Mouse (Mus musculus): ENCODE measurements around the gene Kcnn1.
A peak's percentile ranks its signal among the peaks of the same experiment; 100 is the strongest.

Kcnn1 gene

DNA sequence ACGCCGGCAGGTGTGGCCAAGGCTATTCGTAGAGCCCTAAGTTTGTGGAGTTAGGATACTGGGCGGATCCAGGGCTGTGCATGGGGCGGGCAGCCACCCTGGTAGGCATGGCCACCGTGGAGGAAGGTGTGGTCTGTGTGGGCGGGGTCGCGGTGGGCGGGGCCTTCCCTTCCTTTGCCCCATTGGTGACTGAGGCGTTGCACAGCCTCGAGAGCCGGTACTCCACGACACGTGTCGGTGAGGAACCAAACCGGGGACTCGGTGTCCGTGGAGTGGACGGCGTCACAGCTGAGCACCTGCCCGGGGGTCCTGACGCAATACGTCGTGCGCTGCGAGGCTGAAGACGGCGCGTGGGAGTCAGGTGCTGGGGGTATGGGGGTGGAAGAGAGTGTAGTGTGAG, 46.4 kb downstream of the Kcnn1 start:
- no peak for DNase-seq (ENCODE audit: low read depth, low spot score)

DNA sequence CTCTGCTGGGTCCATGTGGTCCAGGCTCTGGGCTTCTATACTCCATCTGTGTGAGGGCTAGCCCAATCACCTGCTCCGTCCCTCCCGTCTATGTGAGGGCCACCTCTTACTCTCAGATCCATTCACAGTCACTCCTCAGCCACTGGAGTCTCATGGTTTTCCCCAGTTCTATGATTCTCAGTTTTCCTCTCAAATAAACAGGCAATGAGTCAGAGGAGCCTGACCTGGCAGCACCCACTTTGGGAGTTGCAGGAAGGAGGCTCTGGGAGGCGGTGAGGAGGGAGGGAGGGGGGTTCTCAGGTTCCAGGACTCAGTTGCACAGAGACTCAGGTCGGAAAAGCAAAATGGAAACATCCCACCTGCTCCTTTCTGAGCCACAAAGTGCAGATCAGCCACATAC, 50.2 kb downstream of the Kcnn1 start:
- no peak for DNase-seq (ENCODE audit: low read depth, low spot score)

DNA sequence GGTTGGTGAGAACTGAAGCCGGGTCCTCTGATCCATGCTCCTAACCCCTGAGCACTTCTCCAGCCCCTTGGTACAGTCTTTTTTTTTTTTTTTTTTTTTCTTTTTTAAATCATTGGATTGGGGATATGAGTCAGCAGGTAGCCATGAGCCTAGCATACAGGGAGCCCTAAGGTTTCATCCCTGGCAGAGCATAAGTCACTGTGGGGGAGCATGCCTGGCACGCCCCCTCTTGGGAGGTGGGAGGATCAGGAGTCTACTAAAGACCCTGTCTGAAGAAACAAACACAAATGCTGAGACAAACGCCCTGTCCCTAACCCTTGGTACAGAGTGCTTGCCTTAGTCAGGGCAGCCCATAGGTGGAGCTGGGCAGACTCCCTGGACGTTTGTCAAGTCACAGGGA, 51.0 kb downstream of the Kcnn1 start:
- no peak for DNase-seq (ENCODE audit: low read depth, low spot score)

DNA sequence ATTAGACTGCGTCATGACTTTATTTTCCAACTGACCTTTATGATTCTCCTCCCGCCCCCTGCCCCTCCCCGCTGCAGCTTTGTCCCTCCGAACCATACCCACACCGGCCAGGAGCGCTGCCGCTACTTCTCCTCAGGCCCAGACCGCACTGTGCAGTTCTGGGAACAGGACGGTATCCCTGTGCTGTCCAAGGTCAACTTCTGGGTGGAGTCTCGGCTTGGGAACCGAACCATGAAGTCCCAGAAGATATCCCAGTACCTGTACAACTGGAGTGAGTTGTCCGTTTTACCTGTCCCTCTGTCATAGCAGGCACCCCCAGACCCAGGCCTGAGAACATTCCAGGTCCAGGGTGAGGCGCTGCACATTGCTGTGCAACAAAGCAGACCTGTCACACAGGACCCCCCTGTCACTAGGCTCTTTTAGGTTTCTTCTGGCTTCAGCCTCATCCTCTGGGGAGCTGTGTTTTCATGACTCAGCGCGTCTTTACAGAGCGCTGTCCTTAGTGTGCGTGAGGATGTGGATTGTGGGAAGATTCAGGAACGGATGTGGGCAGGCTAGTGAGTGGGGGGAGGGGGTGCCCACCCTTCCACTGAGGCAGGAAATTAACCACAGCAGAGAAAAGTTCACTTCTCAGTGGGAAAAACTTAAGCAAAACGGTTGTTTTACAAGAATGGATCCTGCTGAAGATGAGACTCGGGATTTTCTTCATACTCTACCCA, 51.9 kb downstream of the Kcnn1 start:
- no peak for DNase-seq (ENCODE audit: low read depth, low spot score)

DNA sequence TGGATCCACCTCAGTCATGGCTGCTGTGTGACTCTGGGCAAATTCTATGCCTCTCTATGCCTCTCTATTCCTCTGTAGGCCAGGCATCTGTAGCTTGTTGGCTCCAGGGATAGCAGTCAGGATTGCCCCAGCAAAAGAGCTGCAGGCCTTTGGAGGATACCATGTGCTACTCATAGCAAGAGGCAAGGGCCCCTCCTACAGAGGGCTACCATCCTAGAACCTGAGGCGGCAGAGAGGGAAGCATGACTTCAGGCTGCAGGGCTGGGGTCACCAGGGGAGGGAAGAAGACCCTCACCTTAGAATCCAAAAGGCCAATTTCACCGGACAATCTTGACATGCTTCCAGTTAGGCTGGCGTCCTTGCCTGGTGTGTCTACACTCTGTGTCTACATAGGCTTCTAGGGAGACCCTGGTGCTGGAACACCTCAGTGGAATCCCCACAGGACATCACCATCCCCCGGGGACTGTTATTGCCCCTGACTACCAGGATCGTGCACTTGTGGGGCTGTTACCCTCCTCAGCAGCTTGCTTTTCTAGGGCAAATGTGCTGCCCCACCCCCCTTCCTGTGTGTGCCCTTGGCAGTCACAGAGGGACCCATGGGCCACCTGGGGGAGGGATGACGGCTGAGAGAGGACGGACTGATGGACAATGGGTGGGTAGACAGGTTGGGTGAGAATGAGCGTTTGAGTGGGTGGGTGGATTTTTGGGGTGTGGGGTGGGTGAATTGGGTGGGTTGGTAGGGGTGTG, 53.9 kb downstream of the Kcnn1 start:
- no peak for DNase-seq (ENCODE audit: low read depth, low spot score)

DNA sequence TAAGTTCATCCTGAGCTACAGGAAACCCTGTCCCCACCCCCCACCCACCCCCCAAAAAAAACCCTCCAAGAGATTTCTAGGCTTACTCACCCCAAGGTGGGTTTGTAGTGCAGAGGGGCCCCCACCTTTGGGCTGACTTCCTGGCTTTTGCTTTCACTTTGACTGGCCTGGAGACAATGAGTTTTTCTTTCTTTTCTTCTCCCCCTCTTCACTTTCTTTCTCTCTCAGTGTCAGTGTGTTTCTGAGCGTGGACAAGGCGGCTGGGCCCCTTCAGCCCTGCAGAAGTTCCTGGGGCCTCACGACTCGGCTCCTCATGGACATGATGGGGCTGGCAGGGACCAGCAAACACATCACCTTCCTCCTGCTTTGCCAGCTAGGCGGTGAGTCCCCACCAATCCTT, 54.8 kb downstream of the Kcnn1 start, which contains the start of gene Il12rb1:
Gene Il12rb1 (plus strand): TSS at position 211 of the 400 bp plus-strand sequence.
- DNase-seq (ENCODE audit: low read depth, low spot score): no peak

DNA sequence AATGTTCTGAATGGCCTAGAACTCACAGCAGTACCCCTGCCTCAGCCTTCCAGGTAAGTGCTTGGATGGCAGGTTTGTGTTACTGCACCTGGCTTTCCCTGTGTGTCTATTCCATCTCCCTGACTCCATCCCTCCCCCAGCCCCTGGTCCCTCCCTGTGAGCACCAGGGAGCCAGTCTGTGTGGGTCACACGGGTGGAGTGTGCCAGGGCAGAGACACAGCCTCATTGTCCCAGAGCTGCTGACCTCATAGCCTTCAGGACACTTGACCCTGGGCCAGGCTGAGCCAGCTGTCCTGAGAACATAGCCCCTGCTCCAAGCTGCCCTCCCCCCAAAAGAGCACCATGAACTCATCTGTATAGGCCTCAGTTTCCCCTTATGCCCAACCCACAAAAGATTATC, 55.8 kb downstream of the Kcnn1 start:
- no peak for DNase-seq (ENCODE audit: low read depth, low spot score)

DNA sequence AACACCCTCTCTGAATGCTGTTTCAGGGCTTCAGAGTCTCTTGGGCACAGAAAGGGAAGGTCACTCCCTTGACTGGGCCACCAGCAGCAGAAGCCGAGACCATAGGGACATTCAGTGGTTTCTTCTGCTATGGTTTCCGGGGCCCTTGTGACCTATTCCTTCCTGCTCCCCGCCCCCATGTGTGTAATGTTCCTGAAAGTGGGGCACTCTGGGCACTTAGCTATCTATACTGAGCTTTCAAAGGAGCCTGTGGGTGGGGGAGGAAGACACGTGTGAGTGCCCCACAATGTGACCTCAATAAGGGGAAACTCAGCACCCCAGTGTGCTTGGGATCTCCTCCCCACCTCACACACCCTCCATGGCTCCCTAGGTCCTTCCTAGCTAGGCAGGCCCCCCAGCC, 56.5 kb downstream of the Kcnn1 start:
- no peak for DNase-seq (ENCODE audit: low read depth, low spot score)

DNA sequence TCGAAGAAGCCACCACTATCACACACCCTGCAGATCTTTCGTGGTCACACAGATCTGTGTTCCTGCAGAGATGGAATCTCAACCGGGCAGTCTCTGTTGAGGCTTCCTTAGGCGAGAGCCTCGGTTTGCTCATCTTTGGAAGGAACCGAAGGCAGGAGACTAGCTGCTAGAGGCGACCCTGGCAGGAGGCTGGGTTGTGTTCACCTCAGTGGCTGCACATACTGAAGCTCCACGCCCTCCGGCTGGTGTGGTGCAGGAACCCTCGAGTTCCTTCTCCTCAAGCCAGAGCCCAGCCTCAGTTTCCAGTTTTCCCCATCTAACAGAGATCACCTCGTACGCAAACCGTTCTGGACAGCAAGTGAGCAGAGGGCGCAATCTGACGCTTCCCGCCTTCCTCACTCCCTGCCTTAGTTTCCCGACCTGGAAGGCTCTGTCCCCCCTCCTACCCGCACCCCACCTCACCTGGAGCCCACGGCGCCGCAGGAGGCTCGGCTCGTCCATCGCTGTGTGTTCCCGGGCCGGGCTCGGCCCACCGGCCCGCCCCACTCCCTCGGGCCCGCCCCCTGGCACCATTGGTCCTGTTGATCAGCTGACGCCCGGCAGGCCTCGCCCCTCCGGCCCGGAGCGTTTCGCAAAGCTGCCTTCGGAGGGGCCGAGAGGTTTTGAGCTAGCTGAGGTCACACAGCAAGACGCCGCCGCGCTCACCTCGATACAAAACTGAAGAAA, 58.4 kb downstream of the Kcnn1 start, which contains the start of gene Mast3:
Gene Mast3 (minus strand): TSS at position 574 of the 726 bp plus-strand sequence.
- DNase-seq (ENCODE audit: low read depth, low spot score): peak; percentile 75

DNA sequence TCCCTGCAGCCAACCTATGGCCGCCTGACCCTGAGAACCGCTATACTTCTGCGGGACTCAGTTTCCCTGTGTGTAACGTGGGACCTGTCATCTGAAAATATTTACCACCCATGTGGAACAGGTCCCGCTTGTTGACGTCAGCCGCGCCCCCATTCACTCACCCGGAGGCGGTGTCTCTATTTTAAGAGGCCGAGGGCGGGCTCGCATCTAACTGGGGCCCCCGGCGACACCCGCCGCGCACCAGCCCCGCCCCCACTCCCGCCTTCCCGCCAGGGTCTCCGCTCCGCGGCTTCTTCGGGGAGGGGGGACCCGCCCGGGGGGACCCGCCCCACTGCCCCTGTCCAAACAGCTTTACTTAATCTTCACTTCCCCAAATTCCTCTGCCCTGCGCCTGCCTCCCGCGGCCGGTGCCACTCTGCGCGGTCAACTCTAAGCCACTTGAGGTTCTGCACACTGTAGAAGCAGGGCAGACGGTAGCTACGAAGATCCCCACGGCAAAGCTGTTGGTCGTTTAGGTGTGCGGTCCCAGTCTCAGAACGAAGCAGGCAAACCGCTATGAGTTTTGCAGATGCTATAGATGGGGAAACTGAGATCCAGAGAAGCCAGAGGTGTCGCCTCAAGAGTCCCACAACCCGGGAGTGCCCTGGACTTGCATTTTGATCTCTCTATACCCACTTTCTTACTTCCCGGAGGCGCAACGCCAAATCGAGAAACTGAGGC, 59.1 kb downstream of the Kcnn1 start:
- DNase-seq (ENCODE audit: low read depth, low spot score): no peak

DNA sequence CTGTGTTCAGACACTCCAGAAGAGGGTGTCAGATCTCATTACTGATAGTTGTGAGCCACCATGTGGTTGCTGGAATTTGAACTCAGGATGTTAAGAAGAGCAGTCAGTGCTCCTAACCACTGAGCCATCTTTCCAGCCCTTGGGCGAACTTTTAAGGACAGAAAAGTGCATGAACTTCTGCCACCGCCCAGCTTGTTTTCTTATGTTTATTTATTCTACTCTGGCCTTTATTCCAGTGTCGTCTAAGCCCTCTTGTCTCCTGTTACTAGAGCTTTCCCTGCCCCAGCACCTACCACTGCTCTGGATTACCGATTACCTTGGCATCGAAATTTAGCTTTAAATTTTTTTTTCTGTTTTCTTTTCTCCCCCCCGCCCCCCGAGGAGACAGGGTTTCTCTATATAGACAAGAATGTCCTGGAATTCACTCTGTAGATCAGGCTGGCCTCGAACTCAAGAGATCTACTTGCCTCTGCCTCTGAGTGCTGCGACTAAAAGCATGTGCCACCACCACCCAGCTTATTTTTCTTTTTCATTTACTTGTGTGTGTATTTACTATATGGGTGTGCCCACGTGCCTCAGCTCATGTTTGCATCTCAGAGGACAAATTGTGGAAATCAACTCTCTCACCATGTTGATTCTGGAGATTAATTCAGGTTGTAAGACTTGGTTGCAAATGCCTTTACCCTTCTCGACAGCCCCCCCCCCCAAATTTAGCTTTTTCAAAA, 60.1 kb downstream of the Kcnn1 start:
- no peak for DNase-seq (ENCODE audit: low read depth, low spot score)

DNA sequence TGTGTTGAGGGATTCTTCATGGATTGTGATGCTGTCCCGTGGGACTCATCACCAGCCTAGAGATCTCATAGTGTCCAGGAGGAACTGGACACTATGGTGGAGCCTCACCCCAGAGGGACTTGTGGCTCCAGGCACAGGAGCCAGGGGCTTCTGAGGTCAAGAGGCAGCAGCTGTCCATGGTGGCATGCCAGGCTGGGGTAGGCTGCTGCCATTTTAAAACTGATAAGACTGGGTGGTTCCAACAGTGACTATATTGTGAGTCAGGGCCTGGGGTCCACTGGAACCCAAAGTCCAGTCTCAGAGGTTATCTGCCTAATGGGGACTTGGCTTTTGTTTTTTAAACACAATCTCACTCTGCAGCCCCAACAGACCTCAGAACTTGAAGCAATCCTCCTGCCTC, 61.2 kb downstream of the Kcnn1 start:
- no peak for DNase-seq (ENCODE audit: low read depth, low spot score)

DNA sequence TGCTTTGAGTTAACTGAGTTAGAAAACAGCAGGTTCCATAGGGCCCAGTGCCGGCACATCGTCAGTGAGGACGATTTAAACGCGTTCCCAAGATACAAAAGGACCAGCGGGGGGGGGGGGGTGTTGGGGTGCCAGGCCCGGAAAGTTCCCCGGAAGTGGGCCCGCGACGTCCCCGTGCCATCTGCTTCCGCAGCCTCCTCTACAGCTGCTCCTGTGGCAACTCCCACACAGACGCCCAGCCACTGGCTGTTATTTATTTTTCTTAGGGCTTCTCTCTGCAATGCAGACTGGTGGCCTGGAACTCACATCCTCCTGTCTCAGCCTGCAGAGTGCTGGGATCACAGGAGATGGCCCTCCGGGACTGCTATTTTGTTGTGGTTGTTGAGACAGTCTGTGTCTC, 61.9 kb downstream of the Kcnn1 start:
- no peak for DNase-seq (ENCODE audit: low read depth, low spot score)

DNA sequence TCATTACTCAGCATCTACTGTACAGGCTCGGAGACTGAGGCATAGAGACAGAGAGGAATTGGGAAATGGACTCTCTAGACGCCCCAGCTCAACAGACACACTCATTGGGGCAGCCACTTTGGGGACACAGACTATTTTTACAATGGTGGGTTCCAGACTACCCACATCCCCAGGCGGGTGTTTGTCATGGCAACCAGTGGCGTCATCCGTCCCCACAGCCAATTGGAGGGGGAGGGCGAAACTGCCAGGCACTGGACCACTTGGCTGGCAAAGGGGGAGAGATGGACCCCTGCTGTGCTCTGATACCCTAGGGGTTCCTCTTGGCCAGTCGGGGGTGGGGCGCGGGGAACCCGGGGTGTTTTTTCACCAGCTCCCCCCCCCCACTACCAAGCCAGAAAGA, 62.4 kb downstream of the Kcnn1 start:
- no peak for DNase-seq (ENCODE audit: low read depth, low spot score)

DNA sequence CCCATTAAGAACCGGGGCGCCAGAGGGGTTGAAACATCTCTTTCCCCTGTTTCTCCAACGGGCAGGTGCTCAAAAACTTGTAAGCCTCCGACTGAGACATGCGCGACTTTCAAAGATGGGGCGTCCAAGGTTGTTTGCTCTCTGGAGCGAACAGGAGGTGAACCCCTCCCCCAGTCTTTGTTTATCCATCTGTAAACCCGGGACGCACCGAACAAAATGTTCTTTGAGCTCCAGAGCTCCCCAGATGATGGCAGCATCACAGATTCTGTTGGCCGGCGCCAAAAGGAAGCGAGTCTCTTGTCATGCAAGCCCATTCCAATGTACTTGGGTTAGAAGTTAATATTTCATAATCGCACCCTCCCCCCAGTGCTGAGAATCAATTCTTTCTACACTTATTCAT, 64.8 kb downstream of the Kcnn1 start:
- no peak for DNase-seq (ENCODE audit: low read depth, low spot score)

DNA sequence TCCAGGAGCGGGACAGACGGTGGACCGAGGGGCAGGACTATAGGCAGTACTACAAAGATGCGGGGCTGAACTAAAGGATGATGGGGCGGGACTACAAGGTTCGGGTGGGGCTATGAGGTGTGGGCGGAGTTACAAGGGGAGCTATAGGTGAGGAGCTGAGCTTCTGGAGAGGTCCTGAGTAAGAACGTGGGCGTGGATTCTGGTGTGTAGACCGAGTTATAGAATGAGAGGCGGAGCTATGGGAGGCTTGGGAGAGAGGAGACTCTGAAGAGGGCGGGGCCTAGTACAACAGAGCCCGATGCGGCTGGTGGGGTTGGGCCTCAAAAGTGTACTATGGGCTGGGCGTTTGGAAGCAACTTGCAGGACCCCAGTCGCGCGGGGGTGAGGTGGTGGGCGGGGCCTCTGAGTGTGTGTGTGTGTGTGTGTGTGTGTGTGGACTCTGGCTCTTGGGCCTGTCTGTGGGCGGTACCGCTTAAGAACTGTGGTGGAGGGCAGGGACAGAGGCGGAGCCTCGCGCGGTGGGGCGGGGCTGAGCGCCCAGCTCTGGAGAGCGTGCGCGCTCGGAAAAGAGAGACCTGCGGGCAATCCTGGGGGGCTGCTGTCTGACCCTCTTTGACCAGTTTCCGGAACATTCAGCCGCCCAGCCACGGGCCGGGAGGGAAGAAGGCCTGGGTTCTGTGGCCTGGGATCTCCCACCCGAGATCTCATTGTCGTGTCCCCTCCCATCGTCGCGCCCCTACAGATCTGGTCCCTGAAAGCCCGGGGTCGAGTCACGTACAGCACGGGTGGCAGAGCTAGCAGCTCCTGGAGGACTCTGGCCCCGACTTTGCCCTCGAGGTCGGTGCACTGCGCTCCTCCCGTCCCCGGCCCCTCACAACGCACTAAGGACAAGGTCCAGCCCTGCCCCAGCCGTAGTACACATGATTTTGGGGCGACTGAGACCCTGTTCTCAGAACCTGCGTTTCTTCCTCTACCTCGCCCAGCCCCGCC, 65.7 kb downstream of the Kcnn1 start:
- DNase-seq (ENCODE audit: low read depth, low spot score): peak; percentile 74

DNA sequence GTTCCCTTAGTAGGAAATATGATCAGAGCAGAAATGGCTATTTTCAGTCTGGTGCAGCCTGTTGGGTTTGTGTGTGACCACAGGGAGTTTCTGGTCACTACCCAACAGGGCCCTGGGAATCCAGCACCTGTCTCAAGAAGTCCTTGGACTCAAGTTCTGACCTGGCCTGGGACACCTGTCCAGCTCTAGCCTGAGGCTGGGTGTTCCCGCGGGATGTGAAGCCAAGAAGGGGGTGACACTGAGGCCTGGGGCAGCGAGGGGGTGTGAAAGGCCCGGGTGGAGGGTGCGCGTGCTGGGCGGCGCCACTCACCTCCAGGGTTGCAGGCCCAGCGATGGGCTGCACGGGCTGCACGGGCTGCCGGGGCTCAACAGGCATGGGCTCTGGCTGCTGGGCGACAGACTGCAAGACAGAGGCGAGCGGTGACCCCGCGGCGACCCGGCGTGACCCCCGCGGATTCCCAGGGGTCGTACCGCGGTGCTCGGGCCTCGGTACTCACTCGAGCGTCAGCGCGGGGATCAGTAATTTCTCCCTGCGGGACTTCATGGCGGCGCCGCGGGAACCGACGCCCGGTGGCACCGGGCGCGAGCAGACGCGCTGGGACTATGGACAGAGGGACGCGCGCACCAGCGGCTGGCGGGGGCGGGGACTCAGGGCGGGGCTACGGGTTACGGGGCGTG, 66.5 kb downstream of the Kcnn1 start:
- DNase-seq (ENCODE audit: low read depth, low spot score): no peak

DNA sequence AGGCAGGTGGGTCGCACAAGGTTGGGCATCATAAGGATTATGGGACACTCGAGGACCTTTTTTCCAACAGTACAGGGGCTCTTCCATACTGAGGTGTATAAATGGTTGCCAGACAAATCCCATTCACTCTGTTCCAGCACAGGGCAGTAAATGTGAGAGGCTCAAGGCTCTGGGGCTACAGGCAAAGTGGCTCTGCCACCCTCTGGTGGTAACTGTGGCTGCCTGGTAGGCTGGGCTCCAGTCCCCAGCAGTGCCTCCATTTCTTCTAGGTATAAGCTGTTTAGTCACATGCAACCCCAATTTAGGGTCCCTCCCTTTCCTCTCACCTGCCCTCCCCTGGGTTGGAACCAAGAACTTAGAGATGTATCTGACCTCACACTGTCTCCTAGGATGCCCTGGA, 67.7 kb downstream of the Kcnn1 start:
- no peak for DNase-seq (ENCODE audit: low read depth, low spot score)

DNA sequence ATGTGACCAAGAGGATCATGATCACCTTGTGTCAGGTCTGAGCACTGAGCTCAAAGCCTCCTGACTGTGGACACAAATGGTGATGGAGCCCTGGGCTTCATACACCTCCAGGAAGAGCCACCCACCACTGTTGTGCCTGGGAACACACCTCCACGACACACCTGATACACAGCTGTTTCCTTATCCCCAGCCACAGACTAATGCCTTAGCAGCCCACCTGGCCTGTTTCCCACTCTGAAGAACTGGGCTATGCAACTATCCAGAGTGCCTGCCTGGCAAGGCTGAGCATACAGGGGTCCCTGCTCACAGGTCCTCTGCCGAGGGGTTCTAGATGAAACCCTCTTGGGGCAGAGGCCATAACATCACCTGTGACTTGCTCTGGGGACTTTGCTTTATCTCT, 68.8 kb downstream of the Kcnn1 start:
- DNase-seq (ENCODE audit: low read depth, low spot score): no peak
